Mouse (Mus musculus) gastrocnemius, postnatal 14 days (tissue): ENCODE measurements around the gene Gstm3. TPM values are rescaled to one million over a fixed set of nuclear protein-coding genes. Genes with fewer than 3 reads are reported as not detected.
"Not testable (repeated sequence)": the region's sequence is repeated elsewhere in the genome, so short reads cannot be mapped to it uniquely, and the experiment has no call there.

Source experiments
- DNase-seq: peaks from one replicate; pipeline ENCODE4 v3.0.0; 2021; ENCODE audit warnings: mixed read lengths
- intact Hi-C: fragments of 180-260 bp; cut with DNase I; formaldehyde crosslinking; loops from one replicate; pipeline ENCODE4 v1.15.1; 2025; ENCODE audit warnings: low total_unique reads
- long read RNA-seq, 2 experiments: library from polyadenylated mRNA; stranded (forward); transcript quantifications; one replicate each; pipeline ENCODE4 v2.0.0; 2021
- total RNA-seq, 2 experiments: library from RNA; stranded (reverse); gene quantifications; 2 replicates each; pipeline ENCODE4 v1.2.3; 2021

Gene Gstm3
- total RNA-seq: not detected
- long read RNA-seq, experiment 1: 0 reads
- long read RNA-seq, experiment 2: 0 reads

GRCm38 (mm10) chr3:107968724-107969395 is at the start of gene Gstm3:
Gene Gstm3 (minus strand): TSS chr3:107969283.
- intact Hi-C loops: no loop called here
- no peak for DNase-seq

GRCm38 (mm10) chr3:108018190-108018820 is 49.2 kb upstream of the Gstm3 start:
- intact Hi-C loops: no loop called here
- no peak for DNase-seq

- intact Hi-C loops: no loop called here
- DNase-seq: peak; percentile 96
Measured at GRCm38 (mm10) chr3:108017473-108018189, 48.5 kb upstream of the Gstm3 start, which contains the start of gene Gstm1. Gene Gstm1 (minus strand): TSS chr3:108017973.

- DNase-seq, intact Hi-C loops: not testable (repeated sequence)
Measured at GRCm38 (mm10) chr3:108016468-108016867, 47.4 kb upstream of the Gstm3 start.

- no peak for DNase-seq
- intact Hi-C loops: loop anchor here (5.0 kb wide), 1 partner anchor 58 kb away; no protein-coding TSS in a partner anchor
Measured at GRCm38 (mm10) chr3:108014974-108015346, 45.9 kb upstream of the Gstm3 start.

- DNase-seq: no peak
- intact Hi-C loops: loop anchor here (5.0 kb wide), 1 partner anchor 57 kb away; no protein-coding TSS in a partner anchor
Measured at GRCm38 (mm10) chr3:108014098-108014973, 45.3 kb upstream of the Gstm3 start.

GRCm38 (mm10) chr3:108013331-108013871 is 44.3 kb upstream of the Gstm3 start:
- intact Hi-C loops: loop anchor here (5.0 kb wide), 1 partner anchor 56 kb away; no protein-coding TSS in a partner anchor
- peak; percentile 43 for DNase-seq

- intact Hi-C loops: loop anchor here (5.0 kb wide), 1 partner anchor 54 kb away; no protein-coding TSS in a partner anchor
- no peak for DNase-seq
Measured at GRCm38 (mm10) chr3:108011558-108011957, 42.5 kb upstream of the Gstm3 start.

GRCm38 (mm10) chr3:108010286-108010685 is 41.2 kb upstream of the Gstm3 start:
- intact Hi-C loops: loop anchor here (5.0 kb wide), 1 partner anchor 53 kb away; no protein-coding TSS in a partner anchor
- peak; percentile 38 for DNase-seq

GRCm38 (mm10) chr3:108002021-108002420 is 32.9 kb upstream of the Gstm3 start:
- DNase-seq: no peak
- intact Hi-C loops: no loop called here

- no peak for DNase-seq
- intact Hi-C loops: no loop called here
Measured at GRCm38 (mm10) chr3:107999491-107999890, 30.4 kb upstream of the Gstm3 start.

- no peak for DNase-seq
- intact Hi-C loops: no loop called here
Measured at GRCm38 (mm10) chr3:107998591-107998990, 29.5 kb upstream of the Gstm3 start.

- intact Hi-C loops: no loop called here
- DNase-seq: no peak
Measured at GRCm38 (mm10) chr3:107996576-107996975, 27.5 kb upstream of the Gstm3 start.

GRCm38 (mm10) chr3:107995974-107996373 is 26.9 kb upstream of the Gstm3 start:
- intact Hi-C loops, DNase-seq: not testable (repeated sequence)

- peak; percentile 51 for DNase-seq
- intact Hi-C loops: no loop called here
Measured at GRCm38 (mm10) chr3:107986041-107986562, 17.0 kb upstream of the Gstm3 start, which contains the start of gene Gstm2. Gene Gstm2 (minus strand): TSS chr3:107986453.

GRCm38 (mm10) chr3:107985141-107985540 is 16.1 kb upstream of the Gstm3 start:
- DNase-seq, intact Hi-C loops: not testable (repeated sequence)

- intact Hi-C loops: no loop called here
- DNase-seq: no peak
Measured at GRCm38 (mm10) chr3:107984471-107984870, 15.4 kb upstream of the Gstm3 start.

- intact Hi-C loops: no loop called here
- no peak for DNase-seq
Measured at GRCm38 (mm10) chr3:107983771-107984170, 14.7 kb upstream of the Gstm3 start.

- intact Hi-C loops: no loop called here
- DNase-seq: no peak
Measured at GRCm38 (mm10) chr3:107982726-107983125, 13.6 kb upstream of the Gstm3 start.
